Mouse (Mus musculus): ENCODE measurements around the gene Fras1. TPM values are rescaled to one million over a fixed set of nuclear protein-coding genes. Genes with fewer than 3 reads are reported as not detected.

The Fras1 gene
- polyA plus RNA-seq, 1 experiment from 2014 or later = 71.3 TPM

DNA sequence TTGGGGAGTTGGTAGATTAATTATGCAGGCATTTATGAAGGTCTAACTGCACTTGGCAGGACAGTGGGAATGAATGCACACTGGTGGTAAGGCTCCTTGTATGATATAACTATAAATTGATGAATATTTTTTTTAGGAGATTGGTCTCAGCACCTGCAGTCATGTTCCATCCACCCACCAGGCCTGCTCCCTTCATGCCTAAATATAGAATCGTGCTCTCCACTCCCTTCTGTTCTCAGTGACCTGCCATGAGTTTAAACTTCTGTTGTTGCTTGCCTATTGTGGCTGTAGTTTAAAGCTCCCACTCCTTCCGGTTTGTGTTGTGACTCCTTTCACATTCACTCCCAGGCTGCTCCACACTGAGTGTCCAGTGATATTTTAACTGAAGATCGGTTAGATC lies 80.7 kb downstream of the Fras1 start:
- no peak overlapping the region for H3K9ac ChIP-seq (ENCODE audit: low read depth, low read length)
- H3K27ac ChIP-seq (ENCODE audit: low read depth, low read length) = no peak overlapping the region
- H3K4me2 ChIP-seq (replicated peaks; ENCODE audit: low read depth, low read length) = no peak overlapping the region
- no peaks in the 10 kb centered on the region for H3K9me3 ChIP-seq (ENCODE audit: control insufficient read depth, low read length)
- WGBS = 61% methylated on average over 3 of the region's 3 CpGs
- H3K27me3 ChIP-seq (ENCODE audit: control insufficient read depth, insufficient read depth, low read length) = no peaks in the 10 kb centered on the region
- no peak for ATAC-seq (ENCODE audit: low FRiP score, low TSS enrichment)
- H3K4me1 ChIP-seq (ENCODE audit: control insufficient read depth, insufficient read depth, low read length) = peaks cover 24% of the 10 kb centered on the region
- H3K4me3 ChIP-seq (ENCODE audit: low read length) = no peak overlapping the region
- H3K36me3 ChIP-seq (ENCODE audit: control insufficient read depth, insufficient read depth, low read length) = no peaks in the 10 kb centered on the region

DNA sequence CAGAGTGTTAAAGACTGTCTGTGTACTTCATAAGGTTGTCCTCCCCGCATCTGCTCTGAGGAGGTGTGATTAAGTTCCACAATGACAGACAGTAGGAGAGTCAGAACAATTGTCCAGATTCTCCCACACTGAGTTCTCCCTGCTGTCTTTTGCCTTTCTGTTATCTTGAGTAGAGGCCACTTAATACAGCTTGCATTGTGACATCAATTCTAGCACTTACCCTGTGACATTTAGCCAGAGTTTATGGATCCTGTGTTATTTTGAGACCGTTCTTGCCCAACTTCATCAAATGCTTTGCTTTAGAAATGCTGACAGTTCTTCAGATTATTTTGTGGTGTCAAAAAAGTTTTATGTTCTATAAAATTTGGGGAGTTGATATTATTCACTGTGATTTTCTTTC lies 81.5 kb downstream of the Fras1 start:
- Histone ChIP-seq H3K9me3 (ENCODE audit: control insufficient read depth, low read length) (no peaks in the 10 kb centered on the region), H3K27me3 (ENCODE audit: control insufficient read depth, insufficient read depth, low read length) (no peaks in the 10 kb centered on the region), H3K4me2 (replicated peaks; ENCODE audit: low read depth, low read length) (no peak overlapping the region), H3K9ac (ENCODE audit: low read depth, low read length) (no peak overlapping the region), H3K4me1 (ENCODE audit: control insufficient read depth, insufficient read depth, low read length) (peaks cover 24% of the 10 kb centered on the region), H3K27ac (ENCODE audit: low read depth, low read length) (no peak overlapping the region; the same call in 1 of the 2 replicates), H3K36me3 (ENCODE audit: control insufficient read depth, insufficient read depth, low read length) (no peaks in the 10 kb centered on the region), H3K4me3 (ENCODE audit: low read length) (no peak overlapping the region)
- WGBS = 66% methylated on average over 2 of the region's 2 CpGs
- no peak for ATAC-seq (ENCODE audit: low FRiP score, low TSS enrichment)

DNA sequence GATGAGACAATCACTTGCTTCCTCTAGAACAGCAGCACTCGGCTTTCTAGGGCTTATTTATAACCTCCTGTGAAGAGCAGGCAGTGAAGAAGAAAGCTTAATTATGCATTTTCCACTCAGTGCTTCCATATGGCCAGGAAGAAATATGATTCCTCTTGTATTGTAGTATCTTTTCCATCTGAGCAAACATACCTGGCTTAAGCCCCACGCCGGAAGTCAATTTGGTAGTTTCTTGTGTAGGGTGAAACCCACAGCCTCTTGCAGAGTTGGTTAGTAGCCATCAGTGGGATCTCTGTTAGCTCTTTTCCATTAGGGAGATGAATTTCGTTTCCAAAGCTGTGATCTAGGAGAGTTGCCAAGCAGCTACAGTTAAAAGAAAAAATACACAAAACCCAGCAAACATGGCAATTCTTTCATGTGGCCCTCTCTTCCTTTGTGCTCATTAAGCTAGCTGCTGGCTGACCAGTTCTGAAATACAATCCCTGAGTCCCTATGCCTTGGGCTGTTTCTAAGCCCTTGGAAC lies 83.7 kb downstream of the Fras1 start:
- Histone ChIP-seq H3K9ac (ENCODE audit: low read depth, low read length) (no peak overlapping the region), H3K9me3 (ENCODE audit: control insufficient read depth, low read length) (no peaks in the 10 kb centered on the region), H3K27me3 (ENCODE audit: control insufficient read depth, insufficient read depth, low read length) (no peaks in the 10 kb centered on the region), H3K36me3 (ENCODE audit: control insufficient read depth, insufficient read depth, low read length) (no peaks in the 10 kb centered on the region), H3K27ac (ENCODE audit: low read depth, low read length) (no peak overlapping the region), H3K4me3 (ENCODE audit: low read length) (no peak overlapping the region), H3K4me2 (replicated peaks; ENCODE audit: low read depth, low read length) (no peak overlapping the region), H3K4me1 (ENCODE audit: control insufficient read depth, insufficient read depth, low read length) (peaks cover 16% of the 10 kb centered on the region)
- WGBS = 41% methylated on average over 4 of the region's 4 CpGs
- ATAC-seq (ENCODE audit: low FRiP score, low TSS enrichment) = no peak

DNA sequence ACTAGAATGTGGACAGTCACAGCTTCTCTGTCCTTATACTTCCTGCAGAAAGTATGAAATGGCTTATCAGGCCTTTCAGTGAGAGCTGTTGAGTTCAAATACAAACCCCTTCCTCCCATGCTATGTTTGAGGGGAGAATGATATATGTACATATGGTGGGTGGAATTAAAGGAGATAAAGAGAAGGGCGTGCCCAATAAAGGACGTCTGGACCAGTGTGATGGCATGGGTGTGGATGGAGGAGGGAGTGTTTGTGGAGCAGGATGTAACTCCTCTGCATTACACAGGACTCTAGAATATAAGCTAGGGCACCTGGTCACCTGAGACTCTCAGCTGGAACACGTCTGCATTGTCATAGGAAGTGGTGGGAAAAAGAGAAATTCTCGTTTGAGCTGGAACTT lies 85.8 kb downstream of the Fras1 start:
- Histone ChIP-seq H3K4me1 (ENCODE audit: control insufficient read depth, insufficient read depth, low read length) (peaks cover 15% of the 10 kb centered on the region), H3K4me2 (replicated peaks; ENCODE audit: low read depth, low read length) (no peak overlapping the region), H3K27me3 (ENCODE audit: control insufficient read depth, insufficient read depth, low read length) (no peaks in the 10 kb centered on the region), H3K36me3 (ENCODE audit: control insufficient read depth, insufficient read depth, low read length) (no peaks in the 10 kb centered on the region), H3K9ac (ENCODE audit: low read depth, low read length) (no peak overlapping the region), H3K27ac (ENCODE audit: low read depth, low read length) (no peak overlapping the region), H3K9me3 (ENCODE audit: control insufficient read depth, low read length) (no peaks in the 10 kb centered on the region), H3K4me3 (ENCODE audit: low read length) (no peak overlapping the region)
- ATAC-seq (ENCODE audit: low FRiP score, low TSS enrichment) = no peak
- 64% methylated on average over 4 of the region's 4 CpGs for WGBS

DNA sequence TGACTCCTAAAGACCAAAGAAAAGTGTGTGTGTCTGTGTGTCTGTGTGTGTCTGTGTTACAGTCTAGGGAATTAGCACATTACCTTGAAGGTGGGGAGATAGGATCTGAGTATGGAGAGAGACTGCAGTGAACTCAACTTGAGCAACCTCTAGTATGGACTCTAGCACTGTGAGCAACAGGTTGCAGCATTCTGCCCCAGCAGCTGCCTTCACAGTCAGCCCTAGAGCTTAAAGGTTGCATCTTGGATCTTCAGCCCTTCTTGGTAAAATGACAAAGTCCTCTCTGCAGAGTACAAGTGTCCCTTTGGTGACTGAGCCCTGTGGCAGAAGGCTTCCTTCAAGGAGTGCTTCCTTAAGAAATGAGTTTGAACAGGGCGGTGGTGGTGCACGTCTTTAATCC lies 88.4 kb downstream of the Fras1 start:
- WGBS = 98% methylated on average over 2 of the region's 2 CpGs
- no peak for ATAC-seq (ENCODE audit: low FRiP score, low TSS enrichment)
- Histone ChIP-seq H3K4me3 (ENCODE audit: low read length) (no peak overlapping the region), H3K36me3 (ENCODE audit: control insufficient read depth, insufficient read depth, low read length) (no peaks in the 10 kb centered on the region), H3K9me3 (ENCODE audit: control insufficient read depth, low read length) (no peaks in the 10 kb centered on the region), H3K4me2 (replicated peaks; ENCODE audit: low read depth, low read length) (no peak overlapping the region), H3K27me3 (ENCODE audit: control insufficient read depth, insufficient read depth, low read length) (no peaks in the 10 kb centered on the region), H3K4me1 (ENCODE audit: control insufficient read depth, insufficient read depth, low read length) (peaks cover 7% of the 10 kb centered on the region; the same call in 1 of the 2 replicates), H3K9ac (ENCODE audit: low read depth, low read length) (no peak overlapping the region), H3K27ac (ENCODE audit: low read depth, low read length) (no peak overlapping the region)

GRCm38 (mm10) chr5:96466461-96466860 lies 92.7 kb downstream of the Fras1 start:
- Histone ChIP-seq H3K9ac (ENCODE audit: low read depth, low read length) (no peak overlapping the region), H3K27me3 (ENCODE audit: control insufficient read depth, insufficient read depth, low read length) (no peaks in the 10 kb centered on the region), H3K4me2 (replicated peaks; ENCODE audit: low read depth, low read length) (no peak overlapping the region), H3K9me3 (ENCODE audit: control insufficient read depth, low read length) (no peaks in the 10 kb centered on the region), H3K4me3 (ENCODE audit: low read length) (no peak overlapping the region), H3K4me1 (ENCODE audit: control insufficient read depth, insufficient read depth, low read length) (peaks cover 7% of the 10 kb centered on the region; the same call in 1 of the 2 replicates), H3K27ac (ENCODE audit: low read depth, low read length) (no peak overlapping the region), H3K36me3 (ENCODE audit: control insufficient read depth, insufficient read depth, low read length) (no peaks in the 10 kb centered on the region)
- 35% methylated on average over 7 of the region's 7 CpGs for WGBS
- peak; percentile 43; the same call in 1 of the 2 replicates for ATAC-seq (ENCODE audit: low FRiP score, low TSS enrichment)

GRCm38 (mm10) chr5:96471995-96472394 lies 98.2 kb downstream of the Fras1 start:
- 11% methylated on average over 3 of the region's 3 CpGs for WGBS
- H3K4me3 ChIP-seq (ENCODE audit: low read length) = no peak overlapping the region
- ATAC-seq (ENCODE audit: low FRiP score, low TSS enrichment) = no peak
- no peaks in the 10 kb centered on the region for H3K9me3 ChIP-seq (ENCODE audit: control insufficient read depth, low read length)
- no peaks in the 10 kb centered on the region for H3K36me3 ChIP-seq (ENCODE audit: control insufficient read depth, insufficient read depth, low read length)
- no peak overlapping the region for H3K27ac ChIP-seq (ENCODE audit: low read depth, low read length)
- no peak overlapping the region for H3K4me2 ChIP-seq (replicated peaks; ENCODE audit: low read depth, low read length)
- no peaks in the 10 kb centered on the region for H3K4me1 ChIP-seq (ENCODE audit: control insufficient read depth, insufficient read depth, low read length)
- H3K27me3 ChIP-seq (ENCODE audit: control insufficient read depth, insufficient read depth, low read length) = no peaks in the 10 kb centered on the region
- H3K9ac ChIP-seq (ENCODE audit: low read depth, low read length) = no peak overlapping the region

DNA sequence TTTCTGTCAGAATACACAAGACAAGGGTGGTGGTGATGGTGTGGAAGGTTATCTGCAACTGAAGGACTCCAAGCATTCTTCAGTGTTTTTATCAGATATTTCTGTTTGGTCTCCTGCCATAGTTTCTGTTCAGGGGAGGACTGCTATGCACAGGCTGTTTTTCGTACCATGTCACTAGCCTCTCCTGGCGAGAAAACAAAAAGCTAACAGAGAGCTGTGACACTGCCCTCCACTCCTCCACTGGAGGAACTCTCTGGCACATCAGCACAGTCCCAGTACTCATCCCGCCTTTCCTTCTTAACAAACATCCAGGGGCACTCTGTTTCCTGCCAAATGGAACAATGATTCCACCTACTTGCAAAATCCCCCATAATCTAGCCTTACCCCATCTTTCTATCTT lies 101.7 kb downstream of the Fras1 start:
- Histone ChIP-seq H3K27me3 (ENCODE audit: control insufficient read depth, insufficient read depth, low read length) (no peaks in the 10 kb centered on the region), H3K4me3 (ENCODE audit: low read length) (no peak overlapping the region), H3K36me3 (ENCODE audit: control insufficient read depth, insufficient read depth, low read length) (no peaks in the 10 kb centered on the region), H3K4me2 (replicated peaks; ENCODE audit: low read depth, low read length) (no peak overlapping the region), H3K9ac (ENCODE audit: low read depth, low read length) (no peak overlapping the region), H3K4me1 (ENCODE audit: control insufficient read depth, insufficient read depth, low read length) (no peaks in the 10 kb centered on the region), H3K9me3 (ENCODE audit: control insufficient read depth, low read length) (no peaks in the 10 kb centered on the region), H3K27ac (ENCODE audit: low read depth, low read length) (no peak overlapping the region)
- 88% methylated on average over 3 of the region's 3 CpGs for WGBS
- ATAC-seq (ENCODE audit: low FRiP score, low TSS enrichment) = no peak

GRCm38 (mm10) chr5:96479003-96479402 lies 105.2 kb downstream of the Fras1 start:
- H3K4me1 ChIP-seq (ENCODE audit: control insufficient read depth, insufficient read depth, low read length) = no peaks in the 10 kb centered on the region
- no peaks in the 10 kb centered on the region for H3K36me3 ChIP-seq (ENCODE audit: control insufficient read depth, insufficient read depth, low read length)
- H3K9ac ChIP-seq (ENCODE audit: low read depth, low read length) = no peak overlapping the region
- no peak overlapping the region for H3K4me2 ChIP-seq (replicated peaks; ENCODE audit: low read depth, low read length)
- H3K27ac ChIP-seq (ENCODE audit: low read depth, low read length) = no peak overlapping the region
- no peaks in the 10 kb centered on the region for H3K9me3 ChIP-seq (ENCODE audit: control insufficient read depth, low read length)
- no peak for ATAC-seq (ENCODE audit: low FRiP score, low TSS enrichment)
- no peaks in the 10 kb centered on the region for H3K27me3 ChIP-seq (ENCODE audit: control insufficient read depth, insufficient read depth, low read length)
- H3K4me3 ChIP-seq (ENCODE audit: low read length) = no peak overlapping the region
